Mouse (Mus musculus): ENCODE data around the gene Sag.

Sag gene

GRCm38 (mm10) chr1:87824420-87824995, 21.0 kb downstream of the Sag start:
- DNase-seq (ENCODE audit: low read depth, low spot score): peak; percentile 22

- DNase-seq (ENCODE audit: low read depth, low spot score): no peak
Measured at GRCm38 (mm10) chr1:87825281-87825680, 21.8 kb downstream of the Sag start.

- no peak for DNase-seq (ENCODE audit: low read depth, low spot score)
Measured at GRCm38 (mm10) chr1:87825991-87826390, 22.5 kb downstream of the Sag start.

- DNase-seq (ENCODE audit: low read depth, low spot score): no peak
Measured at GRCm38 (mm10) chr1:87826474-87826873, 23.0 kb downstream of the Sag start.

GRCm38 (mm10) chr1:87827476-87827875, 24.0 kb downstream of the Sag start:
- peak; percentile 52 for DNase-seq (ENCODE audit: low read depth, low spot score)

- peak; percentile 89 for DNase-seq (ENCODE audit: low read depth, low spot score)
Measured at GRCm38 (mm10) chr1:87828185-87828584, 24.7 kb downstream of the Sag start.

GRCm38 (mm10) chr1:87828926-87829580, 25.6 kb downstream of the Sag start:
- no peak for DNase-seq (ENCODE audit: low read depth, low spot score)

GRCm38 (mm10) chr1:87829621-87830211, 26.2 kb downstream of the Sag start:
- peak; percentile 49 for DNase-seq (ENCODE audit: low read depth, low spot score)

GRCm38 (mm10) chr1:87836453-87836852, 33.0 kb downstream of the Sag start:
- no peak for DNase-seq (ENCODE audit: low read depth, low spot score)

- DNase-seq (ENCODE audit: low read depth, low spot score): no peak
Measured at GRCm38 (mm10) chr1:87837018-87837417, 33.5 kb downstream of the Sag start.

GRCm38 (mm10) chr1:87840411-87841208, 37.1 kb downstream of the Sag start:
- DNase-seq (ENCODE audit: low read depth, low spot score): peak; percentile 34

- DNase-seq (ENCODE audit: low read depth, low spot score): peak; percentile 93
Measured at GRCm38 (mm10) chr1:87846801-87847474, 43.5 kb downstream of the Sag start.

- peak; percentile 68 for DNase-seq (ENCODE audit: low read depth, low spot score)
Measured at GRCm38 (mm10) chr1:87847475-87848168, 44.1 kb downstream of the Sag start.

GRCm38 (mm10) chr1:87848237-87848996, 44.9 kb downstream of the Sag start:
- DNase-seq (ENCODE audit: low read depth, low spot score): peak; percentile 78

GRCm38 (mm10) chr1:87849278-87849677, 45.8 kb downstream of the Sag start:
- peak; percentile 87 for DNase-seq (ENCODE audit: low read depth, low spot score)

GRCm38 (mm10) chr1:87851344-87851743, 47.9 kb downstream of the Sag start:
- no peak for DNase-seq (ENCODE audit: low read depth, low spot score)

- DNase-seq (ENCODE audit: low read depth, low spot score): peak; percentile 71
Measured at GRCm38 (mm10) chr1:87852081-87852790, 48.8 kb downstream of the Sag start.

GRCm38 (mm10) chr1:87852892-87853600, 49.6 kb downstream of the Sag start, which contains the start of gene Dgkd:
Gene Dgkd, plus strand, starts transcription at chr1:87853287.
- DNase-seq (ENCODE audit: low read depth, low spot score): peak; percentile 86

Measured in A20 (cell line).